Mouse (Mus musculus) layer of hippocampus, adult 9-11 months (tissue): ENCODE measurements around the gene Sun5.
"Not testable (repeated sequence)": the region's sequence is repeated elsewhere in the genome, so short reads cannot be mapped to it uniquely, and the experiment has no call there.

Source experiments
- DNase-seq: peaks from one replicate; pipeline ENCODE4 v3.0.0; 2022

The Sun5 gene

GRCm38 (mm10) chr2:153870984-153871383 is at the start of gene Sun5:
Gene Sun5 (minus strand): TSS chr2:153871084.
- no peak for DNase-seq

GRCm38 (mm10) chr2:153917930-153918329 is 47.0 kb upstream of the Sun5 start, which contains the start of gene Bpifb3:
Gene Bpifb3 (plus strand): TSS chr2:153918230.
- DNase-seq, result no peak

DNA sequence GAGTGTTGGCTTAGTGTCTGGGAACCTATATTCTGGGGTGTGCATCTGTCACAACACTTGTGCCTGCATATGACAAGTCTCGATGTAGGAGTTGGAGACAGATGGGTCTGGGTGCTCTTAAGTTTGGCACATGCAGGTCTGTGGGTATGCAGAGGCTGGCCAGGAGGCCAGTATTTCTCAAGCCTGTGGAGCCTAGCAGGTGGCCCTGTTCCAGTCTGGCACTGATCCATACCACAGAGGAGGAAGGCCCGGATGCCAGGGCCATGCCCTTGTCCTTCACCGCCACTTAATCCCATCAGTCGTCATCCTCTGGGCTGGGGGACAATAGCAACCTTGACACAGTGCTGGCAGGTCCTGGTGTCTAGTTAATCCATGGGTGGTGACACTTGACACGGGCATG is 43.3 kb upstream of the Sun5 start:
- DNase-seq, result peak; percentile 43

DNA sequence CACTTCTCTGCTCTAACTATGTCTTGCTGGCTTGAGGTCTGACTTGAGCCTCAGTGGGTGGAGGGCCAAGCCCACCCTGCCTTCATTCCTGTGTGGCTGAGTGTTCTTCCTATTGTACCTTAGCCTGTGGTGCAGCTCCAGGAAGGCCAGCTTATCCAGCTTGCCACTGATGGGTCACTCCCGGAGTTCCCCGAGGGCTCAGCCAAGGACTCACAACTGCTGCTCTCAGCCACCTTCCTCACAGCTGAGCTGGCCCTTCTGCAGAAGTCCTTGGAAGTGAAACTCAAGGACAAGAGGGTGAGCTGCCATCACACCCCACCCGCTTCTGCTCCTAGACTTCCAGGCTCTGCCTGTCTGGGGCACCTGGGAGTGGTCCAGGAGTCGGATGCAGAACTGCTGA is 35.7 kb upstream of the Sun5 start:
- no peak for DNase-seq

DNA sequence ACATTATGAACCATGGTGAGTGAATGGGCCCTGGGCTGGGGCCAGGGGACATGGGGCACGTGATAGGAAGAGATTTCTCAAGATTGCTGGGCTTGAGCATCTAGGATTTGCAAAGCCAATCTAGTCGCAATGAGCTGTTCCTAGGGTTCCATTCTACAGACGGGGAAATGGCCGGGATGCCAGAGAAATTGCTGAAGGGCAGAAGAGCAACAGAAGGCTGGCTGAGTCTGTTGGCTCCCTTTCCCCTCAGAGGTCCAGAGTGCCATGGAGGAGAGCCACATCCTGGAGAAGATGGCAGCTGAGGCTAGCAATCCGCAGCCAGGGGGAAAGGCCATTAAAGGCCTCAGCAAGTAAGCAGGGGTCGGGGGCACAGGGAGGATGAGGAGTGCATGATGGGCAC is 31.8 kb upstream of the Sun5 start:
- DNase-seq, result no peak

DNA sequence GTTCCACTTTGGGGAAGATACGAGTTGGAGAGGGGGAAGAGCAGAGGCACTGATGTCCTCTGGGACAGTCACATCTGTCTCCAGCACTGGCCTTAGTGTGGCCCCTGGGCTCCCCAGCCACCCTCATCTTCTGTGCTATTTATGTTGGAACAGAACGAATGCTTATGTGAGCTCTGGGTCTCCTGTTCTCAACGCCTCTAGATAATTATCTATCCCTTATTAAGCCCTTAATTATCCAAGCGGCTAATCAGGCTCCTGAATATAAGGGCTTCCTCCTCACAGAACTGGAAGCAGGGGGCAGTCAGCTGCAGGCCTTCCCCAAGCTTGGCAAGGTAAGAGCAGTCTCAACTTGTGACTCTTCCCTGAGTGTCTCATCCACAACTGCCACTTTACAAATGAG is 29.2 kb upstream of the Sun5 start, which contains the start of gene Bpifb6:
TSS of gene Bpifb6 (plus strand) at position 301 of the 400 bp plus-strand sequence.
- no peak for DNase-seq

DNA sequence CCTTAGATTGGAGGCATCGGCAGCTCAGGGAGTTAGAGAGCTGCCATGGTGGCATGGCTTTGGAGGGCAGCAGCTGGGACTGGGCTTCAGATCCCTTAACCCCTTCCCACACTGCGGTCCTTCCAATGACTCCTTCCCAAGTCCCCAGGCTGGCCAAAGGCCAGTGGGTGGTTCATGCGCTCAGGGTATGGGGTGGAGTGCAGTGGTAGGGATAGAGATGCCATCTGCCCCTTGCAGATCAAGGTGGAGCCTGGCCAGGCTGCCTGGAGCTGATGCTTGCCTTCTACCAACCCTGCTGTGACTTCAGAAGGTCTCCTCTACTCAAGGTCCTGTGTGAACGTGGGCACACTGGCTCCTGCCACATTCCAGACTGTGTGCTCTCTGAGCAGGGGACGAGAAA is 28.2 kb upstream of the Sun5 start:
- no peak for DNase-seq

DNA sequence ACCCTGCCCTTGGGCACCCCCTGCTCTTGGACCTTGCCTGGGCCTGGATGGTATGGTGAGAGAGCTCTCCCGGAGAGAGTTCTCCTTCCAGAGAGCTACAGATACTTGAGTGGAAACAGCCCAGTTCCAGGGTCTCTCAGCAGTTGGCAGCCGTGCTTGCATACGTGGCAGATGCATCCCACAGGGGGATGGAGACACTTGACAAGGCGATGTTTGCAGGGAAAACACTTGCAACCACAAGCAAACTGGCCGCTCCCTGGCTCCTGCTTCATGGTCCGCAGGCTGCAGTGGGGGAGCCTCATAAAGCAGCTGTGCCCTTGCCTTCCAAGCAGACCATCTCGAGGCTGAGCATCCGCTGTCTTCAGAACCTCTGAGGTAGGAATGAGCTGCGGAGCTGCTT is 3.9 kb upstream of the Sun5 start, which contains the start of gene Bpifb2:
TSS of gene Bpifb2 (plus strand) at position 301 of the 400 bp plus-strand sequence.
- no peak for DNase-seq

DNA sequence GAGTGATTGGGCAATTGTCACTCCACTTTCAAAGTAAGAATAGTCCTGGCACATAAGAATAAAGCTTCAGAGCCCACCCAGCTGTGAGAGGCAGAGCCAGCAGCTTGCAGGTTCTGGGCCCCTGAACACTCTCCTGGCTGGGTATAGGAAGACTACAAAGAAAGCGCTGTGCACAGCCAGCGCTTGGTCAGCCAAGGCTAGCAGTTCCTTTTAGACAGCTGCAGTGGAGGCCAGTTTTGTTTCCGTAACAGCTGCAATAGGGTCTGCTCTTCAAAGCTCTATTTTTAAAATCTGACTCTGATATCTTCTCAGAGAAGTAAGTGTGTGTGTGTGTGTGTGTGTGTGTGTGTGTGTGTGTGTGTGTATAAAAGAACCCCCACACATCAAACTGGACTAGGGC is 8.9 kb downstream of the Sun5 start:
- DNase-seq, result no peak

DNA sequence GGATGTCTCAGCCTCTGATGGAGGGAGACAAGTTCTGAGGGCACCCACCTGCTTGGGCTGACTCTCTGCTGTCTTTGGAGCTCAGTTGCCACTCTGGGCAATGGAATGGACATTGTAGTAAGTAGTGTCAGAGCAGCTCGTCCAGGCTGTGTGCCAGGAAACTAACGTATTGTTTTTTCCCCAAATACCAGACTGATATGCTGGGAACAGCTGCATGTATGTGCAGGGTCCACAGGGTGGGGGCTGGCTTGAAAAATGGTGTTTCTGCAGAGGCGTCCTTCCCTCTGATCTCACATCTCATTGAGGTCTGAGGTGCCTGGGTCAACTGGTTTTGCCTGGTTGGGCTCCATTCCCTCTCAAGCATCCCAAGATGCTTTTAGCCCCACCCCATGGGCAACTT is 10.2 kb downstream of the Sun5 start:
- no peak for DNase-seq

DNA sequence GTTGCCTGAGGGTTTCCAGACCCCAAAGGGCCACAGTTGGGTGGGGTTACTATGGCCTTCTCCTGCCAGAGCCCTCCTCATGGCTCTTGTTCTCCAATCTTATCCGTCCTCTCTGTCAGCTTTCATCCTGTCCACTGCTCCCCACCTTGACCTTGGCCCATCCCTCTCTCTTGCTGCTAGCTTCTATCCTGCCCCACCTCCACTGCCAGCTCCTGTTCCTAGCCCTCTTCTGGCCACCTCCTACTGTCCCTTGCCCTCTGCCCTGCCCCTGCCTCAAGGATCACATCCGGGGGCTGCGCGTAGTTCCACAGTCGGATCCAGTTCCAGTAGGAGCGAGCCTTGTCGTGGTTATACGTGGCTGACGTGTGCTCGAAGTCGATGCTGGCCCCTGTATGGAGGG is 10.6 kb downstream of the Sun5 start:
- DNase-seq, result no peak

DNA sequence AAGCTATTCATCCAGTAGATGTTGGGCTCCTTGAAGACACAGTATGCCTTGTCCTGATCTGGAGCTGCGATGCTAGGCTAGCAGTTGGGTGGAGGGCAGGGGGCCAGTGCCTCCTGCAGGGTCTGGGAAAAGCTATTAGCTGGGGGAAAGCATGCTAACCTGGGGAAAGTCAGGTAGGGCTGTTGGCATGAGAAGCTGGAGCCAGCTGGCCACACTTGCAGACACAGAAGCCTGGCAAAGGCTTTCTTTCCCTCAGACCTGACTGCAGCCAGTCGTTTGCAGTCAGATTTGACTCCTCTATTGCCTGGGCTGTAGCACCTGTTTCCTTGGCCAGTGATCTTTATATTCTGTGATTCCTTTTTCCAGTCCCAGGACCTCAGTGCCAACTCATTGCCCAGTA is 11.3 kb downstream of the Sun5 start:
- no peak for DNase-seq

DNA sequence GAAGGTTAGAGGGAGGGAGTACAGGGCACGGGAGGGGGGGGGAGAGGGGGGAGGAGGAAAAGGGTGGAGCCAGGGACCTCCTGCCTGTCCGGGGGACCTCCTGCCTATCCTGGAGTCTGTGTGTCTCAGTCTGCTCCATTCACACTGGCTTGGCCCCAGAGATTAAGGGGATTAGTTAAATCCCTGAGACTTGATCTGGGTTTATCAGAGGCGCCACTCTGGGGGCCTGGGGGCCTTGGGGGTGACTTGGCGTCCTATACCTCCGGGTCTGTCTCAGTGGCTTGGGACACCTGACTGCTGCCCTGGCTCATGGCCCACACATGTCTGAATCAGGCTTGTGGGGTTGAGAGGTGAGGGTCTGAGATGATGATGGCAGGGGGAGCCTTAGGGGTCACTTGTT is 17.3 kb downstream of the Sun5 start:
- no peak for DNase-seq

DNA sequence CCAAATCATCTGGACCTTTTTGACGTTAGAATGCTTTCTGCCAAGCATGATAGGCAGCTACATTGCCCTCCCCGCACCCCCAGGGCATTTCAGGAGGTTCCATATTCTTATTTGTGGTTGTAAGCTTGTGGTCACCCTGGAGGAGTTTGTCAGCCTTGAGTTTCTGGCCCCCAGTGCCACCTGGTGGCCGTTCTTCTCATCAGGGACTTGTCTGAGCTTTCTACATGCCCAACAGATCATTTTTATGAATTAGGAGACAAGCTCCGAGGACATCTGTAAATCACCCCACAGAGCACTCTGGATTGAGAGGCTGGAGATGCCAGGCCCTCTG is 19.9 kb downstream of the Sun5 start:
- DNase-seq, result peak; percentile 46

GRCm38 (mm10) chr2:153850351-153851029 is 20.4 kb downstream of the Sun5 start:
- no peak for DNase-seq

- no peak for DNase-seq
Measured at GRCm38 (mm10) chr2:153848389-153848788, 22.5 kb downstream of the Sun5 start.

DNA sequence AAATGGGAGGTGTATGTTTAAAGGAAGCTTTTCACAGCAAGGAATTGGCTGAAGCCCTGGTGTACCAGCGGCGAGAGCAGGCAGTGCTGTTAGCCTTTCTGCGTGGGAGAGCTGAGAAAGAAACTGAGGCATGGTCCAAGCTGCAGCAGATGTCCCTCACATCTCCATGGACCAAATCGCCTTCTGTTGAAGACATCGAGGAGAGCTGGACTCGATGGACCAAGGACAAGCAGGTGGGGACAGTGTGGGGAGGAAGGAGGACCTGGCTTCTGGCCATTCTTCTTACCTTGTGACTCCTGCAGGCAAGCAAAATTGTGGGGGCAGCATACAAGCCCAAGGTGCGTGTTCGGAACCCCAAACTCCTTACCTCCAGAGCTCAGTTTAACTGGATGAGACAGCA is 28.0 kb downstream of the Sun5 start:
- no peak for DNase-seq

DNA sequence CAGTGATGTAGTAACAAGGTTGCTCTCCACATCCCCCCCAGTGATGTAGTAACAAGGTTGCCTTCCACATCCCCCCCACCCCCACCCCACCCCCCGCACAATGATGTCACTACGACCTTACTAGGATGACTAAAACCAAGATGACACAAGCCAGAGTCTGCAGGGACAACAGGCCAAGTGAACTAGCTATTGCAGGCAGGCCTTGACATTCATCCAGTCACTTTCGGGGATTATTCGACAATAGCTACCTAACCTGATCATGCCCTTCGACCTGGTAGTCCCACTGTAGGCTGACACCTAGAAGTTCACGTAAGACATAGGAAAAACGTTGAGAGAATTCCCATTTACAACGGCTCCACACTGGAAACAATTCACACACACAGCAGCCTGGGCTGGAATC is 37.6 kb downstream of the Sun5 start:
- no peak for DNase-seq

GRCm38 (mm10) chr2:153828704-153829103 is 42.2 kb downstream of the Sun5 start:
- DNase-seq, result no peak

DNA sequence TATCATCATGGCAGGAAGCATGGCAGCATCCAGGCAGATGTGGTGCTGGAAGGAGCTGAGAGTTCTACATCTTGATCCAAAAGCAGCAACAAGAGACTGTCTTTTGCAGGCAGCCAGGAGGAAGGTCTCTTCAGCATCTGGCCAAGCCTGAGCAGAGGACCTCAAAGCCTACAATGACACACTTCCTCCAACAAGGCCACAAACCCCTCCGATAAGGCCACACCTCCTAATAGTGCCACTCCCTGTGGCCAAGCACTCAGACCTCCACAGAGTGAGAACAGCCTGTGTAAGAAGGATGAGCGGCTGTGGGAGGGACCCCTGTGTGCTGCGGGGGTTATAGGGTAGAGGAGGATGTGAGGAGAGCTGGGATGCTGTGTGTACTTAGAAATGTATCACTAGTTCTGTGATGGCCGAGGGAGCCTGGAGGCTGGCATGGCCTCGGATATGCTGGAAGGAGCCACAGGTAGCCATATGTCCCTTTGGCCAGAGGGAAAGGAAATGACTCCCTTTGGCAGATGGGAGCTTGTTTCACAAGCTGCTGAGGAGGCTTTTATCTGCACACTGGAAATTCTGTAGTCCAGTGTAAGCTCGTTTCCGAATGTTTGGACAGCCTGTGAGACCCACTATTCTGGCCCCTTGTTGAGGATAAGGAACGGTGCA is 43.6 kb downstream of the Sun5 start:
- no peak for DNase-seq

DNA sequence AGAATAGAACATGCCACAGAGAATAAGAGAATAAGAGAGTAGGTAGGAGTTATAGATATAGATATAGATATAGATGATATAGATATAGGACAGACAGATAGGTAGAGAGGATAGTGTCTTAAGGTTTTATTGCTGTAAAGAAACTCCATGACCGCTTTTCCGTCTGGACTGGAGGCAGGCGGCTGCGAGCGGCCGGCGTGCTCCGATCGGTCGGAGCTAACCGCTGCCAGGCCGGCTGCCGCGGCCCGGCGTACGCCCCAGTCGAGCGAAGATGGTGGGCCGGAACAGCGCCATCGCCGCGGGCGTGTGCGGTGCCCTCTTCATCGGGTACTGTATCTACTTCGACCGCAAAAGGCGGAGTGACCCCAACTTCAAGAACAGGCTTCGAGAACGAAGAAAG is 45.0 kb downstream of the Sun5 start:
- DNase-seq, result not testable (repeated sequence)

DNA sequence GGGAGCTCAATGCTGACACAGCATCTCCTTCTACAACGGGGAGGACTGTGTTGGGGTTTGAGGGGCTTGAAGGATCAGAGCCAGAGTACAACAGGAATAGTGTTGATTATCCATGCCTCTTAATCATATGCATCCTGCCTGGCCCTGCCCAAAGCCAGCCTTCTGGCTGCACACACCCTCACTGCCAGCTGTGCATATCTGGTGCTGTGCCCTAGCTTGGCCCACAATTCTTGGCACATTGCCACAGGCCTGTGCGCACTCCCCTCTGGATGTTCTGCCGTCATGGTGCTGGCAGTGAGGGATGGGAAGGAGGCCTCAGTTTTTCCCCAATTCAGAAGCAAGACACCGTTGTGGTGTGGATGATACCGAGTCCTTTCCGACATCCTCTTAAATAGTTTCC is 46.3 kb downstream of the Sun5 start:
- DNase-seq, result peak; percentile 8

DNA sequence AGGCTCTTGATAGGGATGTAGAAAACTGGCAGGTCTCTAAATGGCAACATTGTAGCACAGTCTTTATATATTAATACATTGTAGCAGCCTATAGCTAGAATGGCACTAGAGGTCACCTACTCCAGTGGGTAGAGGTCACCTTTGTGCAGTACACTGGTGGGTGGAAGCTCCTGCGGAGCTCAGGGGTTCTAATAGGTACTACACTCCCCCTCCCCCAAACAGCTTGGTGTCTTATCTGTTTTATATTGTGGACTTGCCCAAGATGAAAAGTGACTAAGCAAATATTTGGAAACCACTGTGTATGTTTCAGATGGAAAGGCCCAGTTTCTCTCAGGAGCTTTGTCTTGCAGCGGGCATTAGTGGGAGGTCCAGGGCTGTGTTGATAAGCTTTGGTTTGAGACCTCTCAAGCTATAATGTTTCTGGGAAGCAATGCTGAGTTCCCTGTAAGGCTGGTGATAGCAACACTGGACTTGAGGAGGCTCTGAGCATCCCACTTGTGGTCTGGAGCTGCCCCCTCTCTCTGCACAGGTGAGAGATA is 48.8 kb downstream of the Sun5 start:
- no peak for DNase-seq

DNA sequence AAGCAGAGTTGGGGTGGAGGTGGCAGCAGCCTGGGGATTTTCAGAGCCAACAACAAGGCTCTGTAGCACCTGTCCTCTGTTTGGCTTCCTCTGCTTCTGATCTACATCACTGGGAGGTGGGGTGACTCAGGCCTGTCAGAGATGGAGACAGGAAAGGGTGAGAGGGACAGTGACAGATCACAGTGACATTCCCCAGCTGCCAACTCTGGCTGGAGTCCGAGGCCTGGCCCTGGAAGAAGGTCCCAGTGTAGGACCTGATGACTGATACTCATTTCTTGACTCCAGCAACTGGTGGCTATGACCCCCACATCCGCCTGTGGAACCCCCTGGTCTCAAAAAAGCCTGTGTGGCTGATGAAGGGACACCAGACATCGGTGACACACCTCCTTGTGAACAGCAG is 61.0 kb downstream of the Sun5 start:
- no peak for DNase-seq

GRCm38 (mm10) chr2:153808841-153809240 is 62.0 kb downstream of the Sun5 start:
- DNase-seq, result no peak
